Mouse (Mus musculus): ENCODE results near the gene Plek2. TPM values are rescaled to one million over a fixed set of nuclear protein-coding genes. Genes with fewer than 3 reads are reported as not detected.
A peak's percentile ranks its signal among the peaks of the same experiment; 100 is the strongest.
"Not testable (repeated sequence)": the region's sequence is repeated elsewhere in the genome, so short reads cannot be mapped to it uniquely, and the experiment has no call there.

The Plek2 gene
- total and polyA plus RNA-seq, 2 experiments from 2014 or later, result 1.9 to 2.7 TPM

DNA sequence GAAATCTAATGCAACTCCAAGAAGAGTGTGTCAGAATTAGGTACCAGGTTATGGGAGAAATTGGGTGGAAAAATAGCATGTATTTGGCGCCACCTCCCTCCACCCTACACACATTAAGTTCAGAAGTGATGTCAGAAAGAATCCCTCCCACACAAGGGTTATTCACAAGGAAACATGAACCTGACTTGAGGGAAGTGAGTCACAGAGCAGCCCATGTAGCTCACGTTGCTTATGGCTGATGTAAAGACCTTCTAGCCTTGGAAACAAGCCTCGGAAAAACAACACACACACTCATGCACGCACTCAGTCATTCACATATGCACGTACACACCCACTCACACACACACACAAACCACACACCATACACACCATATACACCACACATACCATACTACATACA is 33.3 kb upstream of the Plek2 start:
- H3K9me3 ChIP-seq (ENCODE audit: low read length), result no peaks in the 10 kb centered on the region
- no peak for TF ChIP-seq CTCF (IDR thresholded peaks at IDR 0.05; ENCODE audit: low read depth)
- no peaks in the 10 kb centered on the region for H3K4me1 ChIP-seq (ENCODE audit: insufficient read depth, low read length)
- H3K4me3 ChIP-seq (ENCODE audit: low read length), result no peak overlapping the region
- no peak overlapping the region for H3K9ac ChIP-seq (replicated peaks; ENCODE audit: low read length)
- no peak overlapping the region for H3K4me2 ChIP-seq (ENCODE audit: low read depth, low read length)
- ATAC-seq, result no peak
- H3K27me3 ChIP-seq (ENCODE audit: insufficient read depth, low read length), result no peaks in the 10 kb centered on the region
- WGBS, result 84% methylated on average over 5 of the region's 5 CpGs
- no peak for DNase-seq (ENCODE audit: low spot score)
- H3K27ac ChIP-seq, result no peak overlapping the region
- no peaks in the 10 kb centered on the region for H3K36me3 ChIP-seq (ENCODE audit: insufficient read depth, low read length)

DNA sequence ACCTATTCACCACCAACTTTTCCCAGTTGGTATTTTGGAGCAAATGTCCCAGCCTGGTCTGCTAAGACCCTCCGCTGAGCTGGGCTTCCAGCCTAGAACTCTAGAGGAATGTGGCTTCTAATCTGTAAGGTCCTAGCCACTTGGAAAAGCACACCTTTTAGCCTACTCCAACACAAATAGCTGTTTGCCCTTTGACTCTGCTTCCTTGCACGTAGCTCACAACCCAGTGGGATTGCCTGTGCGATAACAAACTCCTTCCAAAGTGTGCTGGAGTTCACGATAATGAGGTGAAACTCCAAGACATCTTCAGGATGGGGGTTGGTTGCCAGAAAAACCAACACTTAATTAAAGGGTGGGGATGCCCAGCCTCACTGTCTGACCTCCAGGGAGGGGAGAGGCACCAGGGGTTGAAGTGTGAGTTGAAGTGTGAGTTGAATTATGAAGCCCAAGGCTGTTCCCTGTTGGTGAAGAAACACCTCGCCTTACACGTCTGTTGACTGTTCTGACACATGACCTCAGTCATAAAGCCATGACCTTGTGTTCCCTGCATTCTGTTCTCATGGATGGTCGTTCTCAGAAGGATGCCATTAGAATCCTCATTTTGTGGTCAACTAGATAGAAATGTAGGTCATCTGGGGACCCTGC is 32.8 kb upstream of the Plek2 start:
- ATAC-seq, result no peak
- H3K9me3 ChIP-seq (ENCODE audit: low read length), result no peaks in the 10 kb centered on the region
- no peaks in the 10 kb centered on the region for H3K4me1 ChIP-seq (ENCODE audit: insufficient read depth, low read length)
- no peak overlapping the region for H3K4me2 ChIP-seq (ENCODE audit: low read depth, low read length)
- 80% methylated on average over 7 of the region's 7 CpGs for WGBS
- no peaks in the 10 kb centered on the region for H3K36me3 ChIP-seq (ENCODE audit: insufficient read depth, low read length)
- H3K4me3 ChIP-seq (ENCODE audit: low read length), result no peak overlapping the region
- no peaks in the 10 kb centered on the region for H3K27me3 ChIP-seq (ENCODE audit: insufficient read depth, low read length)
- H3K27ac ChIP-seq, result no peak overlapping the region
- no peak for DNase-seq (ENCODE audit: low spot score)
- TF ChIP-seq CTCF (IDR thresholded peaks at IDR 0.05; ENCODE audit: low read depth), result no peak
- no peak overlapping the region for H3K9ac ChIP-seq (replicated peaks; ENCODE audit: low read length)

DNA sequence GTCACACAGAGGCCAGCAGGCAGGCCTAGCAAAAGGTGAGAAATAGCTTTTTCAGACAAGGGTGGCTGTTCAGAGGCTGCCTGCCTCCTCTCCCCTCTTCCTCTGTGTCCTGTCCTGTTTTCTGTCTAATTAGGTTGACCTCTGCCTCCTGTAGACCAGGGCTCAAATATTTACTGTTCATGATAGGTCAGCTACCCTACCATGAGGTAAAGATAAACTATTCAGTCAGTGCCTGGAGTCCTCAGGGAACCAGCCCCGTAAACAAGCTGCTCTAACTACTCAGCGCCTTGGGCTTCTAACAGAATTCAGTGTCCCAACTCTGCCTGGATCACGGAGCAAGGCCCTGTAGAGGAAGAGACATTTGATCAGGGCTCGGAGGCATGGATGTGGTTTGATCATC is 29.7 kb upstream of the Plek2 start:
- no peaks in the 10 kb centered on the region for H3K4me1 ChIP-seq (ENCODE audit: insufficient read depth, low read length)
- WGBS, result 68% methylated on average over 4 of the region's 4 CpGs
- no peak for TF ChIP-seq CTCF (IDR thresholded peaks at IDR 0.05; ENCODE audit: low read depth)

DNA sequence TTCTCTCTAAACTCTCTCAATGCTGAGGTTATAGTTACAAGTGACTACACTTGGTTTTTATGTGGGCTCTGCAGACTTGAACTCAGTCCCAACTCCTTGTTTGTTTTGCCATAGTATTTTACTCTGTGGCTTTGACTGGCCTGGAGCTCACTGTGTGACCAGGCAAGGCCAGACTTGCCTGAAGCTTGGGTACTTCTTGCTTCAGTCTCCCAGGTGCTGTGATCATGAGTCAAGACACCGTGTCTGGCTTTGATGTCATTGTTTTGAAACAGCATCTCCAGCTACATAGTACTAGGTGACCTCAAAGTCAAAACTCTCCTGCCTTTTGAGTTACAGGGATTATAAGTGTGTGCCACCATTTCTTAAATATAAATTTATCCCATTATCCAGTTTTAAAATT is 23.1 kb upstream of the Plek2 start:
- Histone ChIP-seq H3K27me3 (ENCODE audit: insufficient read depth, low read length) (no peaks in the 10 kb centered on the region), H3K27ac (no peak overlapping the region), H3K4me1 (ENCODE audit: insufficient read depth, low read length) (no peaks in the 10 kb centered on the region), H3K9me3 (ENCODE audit: low read length) (no peaks in the 10 kb centered on the region), H3K9ac (replicated peaks; ENCODE audit: low read length) (no peak overlapping the region), H3K4me2 (ENCODE audit: low read depth, low read length) (no peak overlapping the region), H3K4me3 (ENCODE audit: low read length) (no peak overlapping the region), H3K36me3 (ENCODE audit: insufficient read depth, low read length) (no peaks in the 10 kb centered on the region)
- ATAC-seq, result no peak
- no peak for DNase-seq (ENCODE audit: low spot score)
- WGBS, result 69% methylated on average over 1 of the region's 1 CpGs
- no peak for TF ChIP-seq CTCF (IDR thresholded peaks at IDR 0.05; ENCODE audit: low read depth)

More for the DNA sequence above, 29.7 kb upstream of the Plek2 start:
- H3K9me3 ChIP-seq (ENCODE audit: low read length), result no peaks in the 10 kb centered on the region
- no peak overlapping the region for H3K4me2 ChIP-seq (ENCODE audit: low read depth, low read length)
- no peaks in the 10 kb centered on the region for H3K27me3 ChIP-seq (ENCODE audit: insufficient read depth, low read length)
- no peak overlapping the region for H3K9ac ChIP-seq (replicated peaks; ENCODE audit: low read length)
- no peak overlapping the region for H3K4me3 ChIP-seq (ENCODE audit: low read length)
- H3K36me3 ChIP-seq (ENCODE audit: insufficient read depth, low read length), result no peaks in the 10 kb centered on the region
- DNase-seq (ENCODE audit: low spot score) (no peak), ATAC-seq (no peak)
- H3K27ac ChIP-seq, result no peak overlapping the region

DNA sequence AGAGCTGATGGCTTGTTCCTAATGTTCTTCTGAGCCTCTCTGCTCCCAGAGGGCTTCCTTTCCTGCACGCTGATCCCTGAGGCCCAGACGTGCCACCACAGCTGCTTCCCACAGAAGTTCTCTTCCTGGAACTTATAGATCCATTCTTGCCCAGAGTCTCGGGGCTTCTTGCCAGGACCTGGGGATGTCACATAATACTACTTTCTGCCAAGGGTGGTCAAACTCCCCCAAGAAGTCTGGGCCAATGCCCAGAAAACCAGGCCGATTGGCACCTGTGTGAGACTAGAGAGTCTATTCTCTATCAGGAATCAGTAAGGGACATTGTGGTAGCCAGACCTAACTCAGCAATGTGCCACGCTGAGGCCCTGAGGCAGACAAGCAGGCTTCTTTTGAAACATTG is 20.5 kb upstream of the Plek2 start:
- no peaks in the 10 kb centered on the region for H3K9me3 ChIP-seq (ENCODE audit: low read length)
- TF ChIP-seq CTCF (IDR thresholded peaks at IDR 0.05; ENCODE audit: low read depth), result no peak
- no peak overlapping the region for H3K9ac ChIP-seq (replicated peaks; ENCODE audit: low read length)
- DNase-seq (ENCODE audit: low spot score), result no peak
- ATAC-seq, result 0 out of 2 replicates have a peak, but pooled peaks have one; percentile 29
- no peaks in the 10 kb centered on the region for H3K36me3 ChIP-seq (ENCODE audit: insufficient read depth, low read length)
- no peak overlapping the region for H3K27ac ChIP-seq
- H3K4me1 ChIP-seq (ENCODE audit: insufficient read depth, low read length), result no peaks in the 10 kb centered on the region
- H3K27me3 ChIP-seq (ENCODE audit: insufficient read depth, low read length), result no peaks in the 10 kb centered on the region
- WGBS, result 39% methylated on average over 5 of the region's 5 CpGs
- no peak overlapping the region for H3K4me2 ChIP-seq (ENCODE audit: low read depth, low read length)
- H3K4me3 ChIP-seq (ENCODE audit: low read length), result no peak overlapping the region

DNA sequence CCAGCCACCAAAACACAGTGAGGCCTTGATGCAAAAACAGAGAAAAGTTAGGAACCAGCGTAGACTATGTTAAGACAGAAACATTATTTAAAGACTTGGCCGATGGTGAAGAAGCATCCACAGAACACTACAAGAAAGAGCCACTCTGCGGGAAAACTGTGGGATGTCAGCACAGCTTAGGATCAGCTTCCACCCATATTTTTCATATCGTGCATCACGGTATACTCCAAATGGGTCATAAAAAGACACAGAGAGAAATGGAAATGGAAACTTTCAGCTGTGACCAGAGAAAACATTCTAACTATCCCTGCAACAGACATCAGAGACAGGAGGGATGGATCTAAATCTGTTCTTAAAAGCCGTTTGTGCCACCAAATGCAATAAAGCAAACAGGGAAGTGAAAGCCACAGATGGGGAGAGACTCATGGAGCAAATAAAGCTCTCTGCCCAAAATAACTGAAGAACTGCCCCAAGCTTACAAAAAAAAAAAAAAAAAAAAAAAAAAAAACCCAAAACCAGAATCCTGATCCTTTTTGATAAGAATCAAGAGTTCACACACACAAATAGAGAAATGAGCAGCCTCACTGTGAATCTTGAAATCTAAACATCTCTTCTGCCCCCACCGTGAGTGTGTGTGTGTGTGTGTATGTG is 16.9 kb upstream of the Plek2 start:
- Histone ChIP-seq H3K36me3 (ENCODE audit: insufficient read depth, low read length) (no peaks in the 10 kb centered on the region), H3K4me2 (ENCODE audit: low read depth, low read length) (no peak overlapping the region), H3K4me3 (ENCODE audit: low read length) (no peak overlapping the region), H3K27me3 (ENCODE audit: insufficient read depth, low read length) (no peaks in the 10 kb centered on the region), H3K9me3 (ENCODE audit: low read length) (no peaks in the 10 kb centered on the region), H3K27ac (no peak overlapping the region), H3K4me1 (ENCODE audit: insufficient read depth, low read length) (no peaks in the 10 kb centered on the region), H3K9ac (replicated peaks; ENCODE audit: low read length) (no peak overlapping the region)
- DNase-seq (ENCODE audit: low spot score) (no peak), ATAC-seq (no peak)
- 91% methylated on average over 7 of the region's 7 CpGs for WGBS
- TF ChIP-seq CTCF (IDR thresholded peaks at IDR 0.05; ENCODE audit: low read depth), result no peak

DNA sequence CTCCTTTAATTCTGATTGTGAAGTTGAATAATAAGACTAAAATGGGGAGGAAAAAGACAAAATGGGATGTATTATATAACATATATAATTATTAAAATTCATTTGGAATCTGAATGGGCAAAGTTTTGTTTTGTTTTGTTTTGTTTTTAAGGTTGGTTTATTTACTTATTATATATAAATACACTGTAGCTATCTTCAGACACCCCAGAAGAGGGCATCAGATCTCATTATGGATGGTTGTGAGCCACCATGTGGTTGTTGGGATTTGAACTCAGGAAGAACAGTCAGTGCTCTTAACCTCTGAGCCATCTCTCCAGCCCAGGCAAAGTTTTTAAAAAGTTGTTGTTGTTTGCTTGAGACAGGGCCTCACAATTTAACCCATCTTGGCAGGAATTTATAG is 16.2 kb upstream of the Plek2 start:
- H3K27ac ChIP-seq; DNase-seq (ENCODE audit: low spot score); H3K9me3 ChIP-seq (ENCODE audit: low read length); ATAC-seq; H3K4me1 ChIP-seq (ENCODE audit: insufficient read depth, low read length); H3K9ac ChIP-seq (replicated peaks; ENCODE audit: low read length); H3K4me3 ChIP-seq (ENCODE audit: low read length); H3K27me3 ChIP-seq (ENCODE audit: insufficient read depth, low read length); H3K36me3 ChIP-seq (ENCODE audit: insufficient read depth, low read length); H3K4me2 ChIP-seq (ENCODE audit: low read depth, low read length): not testable (repeated sequence)

All from hindbrain, postnatal 0 days (tissue).